Mouse (Mus musculus) cerebellum, adult 2 months (tissue): ENCODE data around the gene Aes. TPM values are rescaled to one million over a fixed set of nuclear protein-coding genes. Genes with fewer than 3 reads are reported as not detected.

Experiments used
- DNase-seq, 2 experiments: peaks; one replicate each; pipeline ENCODE4 v3.0.0; 2021
- H3K27ac ChIP-seq: fragments of 200-500 bp; 2 replicates; pipeline ENCODE4 v1.5.1; 2012; ENCODE audit warnings: low read length, control low read depth, inconsistent platforms; ENCODE audit not compliant: insufficient read depth
- H3K27me3 ChIP-seq: fragments of 200-500 bp; 2 replicates; pipeline ENCODE4 v1.6.1; 2012; ENCODE audit warnings: inconsistent platforms, mild to moderate bottlenecking, low read length, moderate library complexity; ENCODE audit not compliant: control insufficient read depth, insufficient read depth
- H3K4me1 ChIP-seq: fragments of 200-500 bp; 2 replicates; pipeline ENCODE4 v1.6.1; 2011; ENCODE audit warnings: low read length; ENCODE audit not compliant: control insufficient read depth, insufficient read depth
- H3K4me3 ChIP-seq: fragments of 200-500 bp; replicated peaks from 2 replicates; pipeline ENCODE3; 2011; ENCODE audit warnings: mild to moderate bottlenecking, low read depth, low read length, control low read depth; ENCODE audit not compliant: insufficient read depth
- CTCF ChIP-seq: fragments of 200-500 bp; IDR thresholded peaks from 2 replicates; pipeline ENCODE4 v1.5.1; 2011; ENCODE audit warnings: low read depth, mild to moderate bottlenecking, control low read depth, low read length, moderate library complexity, borderline replicate concordance; ENCODE audit not compliant: insufficient read depth
- POLR2A ChIP-seq: fragments of 200-500 bp; IDR thresholded peaks from 2 replicates; pipeline ENCODE4 v1.6.1; 2011; ENCODE audit warnings: low read length, control low read depth, borderline replicate concordance; ENCODE audit not compliant: insufficient read depth
- WGBS: fragments of 180-500 bp; shearing (Covaris S2); methylation state at CpG from one replicate; pipeline ENCODE4 v1.1.7; 2018; 5-methylcytosine and 5-hydroxymethylcytosine counted together
- polyA plus RNA-seq: library from polyadenylated mRNA; depleted of rRNA; stranded (reverse); fragments of >200 nt; gene quantifications from 2 replicates; pipeline ENCODE4 v1.2.3, GENCODE M21; 2012

The Aes gene
- polyA plus RNA-seq, 1 experiment, result 1,168 TPM

DNA sequence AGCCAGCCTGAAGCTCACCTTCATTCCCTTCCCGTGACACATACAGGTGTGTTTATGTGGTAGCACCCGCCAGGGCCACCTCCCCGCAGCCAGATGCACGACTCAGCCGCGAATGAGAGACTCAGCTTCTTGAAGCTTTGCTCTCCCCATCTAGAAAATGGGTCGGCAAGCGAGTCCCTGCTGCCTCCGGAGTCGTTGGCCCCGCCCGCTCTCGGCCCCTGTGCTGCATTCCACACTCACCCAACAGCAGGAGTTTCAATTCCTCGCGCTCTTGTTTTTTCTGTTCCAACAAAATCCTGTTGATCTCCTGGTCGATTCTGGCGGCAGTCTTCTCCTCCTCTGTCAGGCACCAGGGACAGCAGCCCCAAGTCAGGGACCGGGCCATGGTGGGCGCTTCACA is 35.7 kb upstream of the Aes start:
- no peaks in the 10 kb centered on the region for H3K4me1 ChIP-seq
- DNase-seq, result no peak
- TF ChIP-seq CTCF (no peak), POLR2A (no peak)
- no peak overlapping the region for H3K27ac ChIP-seq
- no peaks in the 10 kb centered on the region for H3K27me3 ChIP-seq
- 29% methylated on average over 19 of the region's 19 CpGs for WGBS
- no peak overlapping the region for H3K4me3 ChIP-seq

DNA sequence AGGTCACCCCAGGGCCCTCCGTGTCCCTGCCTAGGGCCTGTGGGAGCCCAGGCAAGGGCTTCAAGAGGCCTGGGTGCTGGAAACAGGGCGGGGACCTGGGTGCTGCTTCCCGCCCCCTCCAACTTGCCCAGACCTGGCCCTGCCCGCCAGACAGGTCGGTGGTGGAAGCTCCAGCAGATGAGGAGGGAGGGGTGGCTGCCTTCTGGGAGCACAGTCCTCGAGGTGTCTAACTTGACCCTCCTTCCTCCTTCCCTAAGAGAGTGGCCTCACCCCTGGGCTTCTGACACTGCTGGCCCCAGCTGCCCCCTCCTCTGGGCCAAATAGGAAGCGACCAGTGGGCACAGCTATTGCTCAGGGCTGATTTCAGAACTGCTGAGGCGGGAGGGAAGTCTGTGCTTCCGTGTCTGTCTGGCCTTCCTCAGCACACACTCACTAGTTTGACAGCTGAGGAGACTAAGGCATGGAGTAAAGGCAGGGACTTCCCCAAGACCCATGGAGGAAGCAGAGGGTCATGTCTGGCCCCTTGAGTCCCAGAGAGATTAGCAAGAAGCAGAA is 35.2 kb upstream of the Aes start, which contains the start of gene Gna15:
TSS of gene Gna15 (minus strand) at position 175 of the 555 bp plus-strand sequence.
- no peaks in the 10 kb centered on the region for H3K27me3 ChIP-seq
- no peak within 1 kb of the TSS for H3K27ac ChIP-seq
- DNase-seq, result no peak
- TF ChIP-seq CTCF, result no peak
- no peaks in the 10 kb centered on the region for H3K4me1 ChIP-seq
- H3K4me3 ChIP-seq, result no peak within 1 kb of the TSS
- 30% methylated on average over 9 of the region's 9 CpGs for WGBS

DNA sequence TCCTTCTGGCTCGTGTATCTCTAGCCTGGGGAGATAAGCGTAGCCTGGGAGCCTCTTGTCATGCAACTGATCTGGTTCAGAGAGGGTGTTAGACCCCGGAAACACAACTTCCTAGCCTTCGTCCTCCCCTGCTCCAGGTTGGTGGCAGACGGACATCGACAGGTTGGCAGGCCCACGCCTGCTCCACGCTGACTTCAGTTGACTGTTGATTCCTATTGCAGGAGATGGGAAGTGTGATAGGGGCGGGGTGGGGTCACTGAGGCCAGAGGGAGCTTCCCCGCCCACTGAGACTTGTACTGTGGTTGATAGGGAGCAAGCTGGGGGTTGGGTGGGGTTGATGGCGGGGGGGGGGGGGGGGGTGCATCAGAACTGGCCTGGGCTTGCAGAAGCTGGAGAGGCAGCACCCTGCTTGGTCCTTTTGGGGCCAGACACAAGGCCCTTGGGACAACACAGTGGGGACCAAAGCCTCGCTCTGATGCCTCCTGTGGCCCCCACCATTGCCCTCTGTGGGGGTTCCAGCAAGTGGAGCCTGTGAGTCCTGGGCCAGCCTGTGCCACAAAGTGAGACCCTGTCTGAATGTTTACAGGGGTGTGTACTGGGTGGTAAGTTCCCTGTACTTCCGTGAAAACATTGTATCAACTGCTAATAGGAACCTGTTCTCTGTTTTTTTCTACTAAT is 34.1 kb upstream of the Aes start:
- WGBS, result 70% methylated on average over 12 of the region's 13 CpGs
- Histone ChIP-seq H3K4me3 (no peak overlapping the region), H3K27ac (no peak overlapping the region), H3K4me1 (no peaks in the 10 kb centered on the region), H3K27me3 (no peaks in the 10 kb centered on the region)
- TF ChIP-seq CTCF, result no peak
- TF ChIP-seq POLR2A, result no peak
- DNase-seq, result no peak

DNA sequence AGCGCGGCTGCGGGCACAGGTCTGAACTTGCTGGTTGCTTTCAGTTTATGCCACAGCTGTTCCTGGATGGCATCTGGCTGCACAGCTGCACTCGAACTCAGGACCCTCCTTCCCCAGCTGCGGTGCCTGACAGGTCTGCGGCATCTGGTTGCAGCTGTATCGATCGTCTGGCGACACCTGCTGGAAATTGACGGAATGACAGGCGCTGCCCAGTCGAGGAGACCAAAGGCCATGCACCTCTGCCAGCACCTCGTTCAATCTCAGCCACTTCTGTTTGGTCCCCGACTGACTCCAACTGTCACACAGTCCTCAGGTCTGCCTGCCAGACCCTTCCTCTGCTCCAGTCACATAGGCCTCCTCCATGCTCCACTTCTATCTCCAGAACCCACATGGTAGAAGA is 32.5 kb upstream of the Aes start:
- no peak overlapping the region for H3K27ac ChIP-seq
- WGBS, result 11% methylated on average over 14 of the region's 14 CpGs

DNA sequence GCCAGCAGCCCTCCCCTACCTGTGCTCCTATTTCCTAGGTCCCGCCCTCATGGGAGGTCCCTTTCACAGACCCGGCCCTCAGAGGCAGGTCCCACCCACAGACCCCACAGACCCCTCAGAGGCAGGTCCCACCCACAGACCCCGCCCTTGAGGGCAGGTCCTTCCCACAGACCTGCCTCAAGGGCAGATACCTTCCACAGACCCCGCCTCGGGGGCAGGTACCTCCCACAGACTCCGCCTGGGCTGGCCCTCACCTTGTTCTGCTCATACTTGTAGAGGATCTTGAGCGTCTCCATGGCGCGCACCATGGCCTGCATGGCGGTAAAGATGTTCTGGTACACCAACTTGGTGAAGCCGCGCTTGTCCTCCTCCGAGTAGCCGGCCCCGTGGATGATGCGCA is 24.5 kb upstream of the Aes start:
- H3K27me3 ChIP-seq, result no peaks in the 10 kb centered on the region
- H3K4me1 ChIP-seq, result peaks cover 19% of the 10 kb centered on the region
- H3K4me3 ChIP-seq, result no peak overlapping the region
- 83% methylated on average over 16 of the region's 16 CpGs for WGBS
- no peak for TF ChIP-seq POLR2A
- TF ChIP-seq CTCF, result no peak
- DNase-seq, result no peak
- H3K27ac ChIP-seq, result no peak overlapping the region

More for the DNA sequence above, 32.5 kb upstream of the Aes start:
- DNase-seq, result peak; percentile 53 to 72
- Histone ChIP-seq H3K4me1 (no peaks in the 10 kb centered on the region), H3K4me3 (no peak overlapping the region), H3K27me3 (no peaks in the 10 kb centered on the region)
- TF ChIP-seq POLR2A (no peak), CTCF (peak; percentile 93)

DNA sequence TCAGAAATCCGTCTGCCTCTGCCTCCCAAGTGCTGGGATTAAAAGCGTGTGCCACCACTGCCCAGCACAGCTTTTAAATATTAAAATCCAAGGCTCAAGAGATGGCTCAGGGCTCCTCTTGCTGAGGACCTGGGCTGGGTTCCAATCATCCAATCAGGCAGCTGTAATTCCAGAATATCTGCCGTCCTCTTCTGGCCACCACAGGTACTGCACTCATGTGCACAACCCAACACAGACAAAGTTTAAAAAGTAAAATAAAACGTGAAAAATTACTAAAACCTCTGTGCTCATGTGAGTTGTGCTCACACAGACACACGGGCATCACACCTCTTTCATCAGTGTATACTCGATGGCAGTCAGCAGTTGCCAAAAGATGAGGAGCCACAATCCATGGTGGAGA is 22.6 kb upstream of the Aes start:
- Histone ChIP-seq H3K4me3 (no peak overlapping the region), H3K4me1 (peaks cover 38% of the 10 kb centered on the region), H3K27me3 (no peaks in the 10 kb centered on the region), H3K27ac (no peak overlapping the region)
- TF ChIP-seq CTCF (peak; percentile 46; the same call in 1 of the 2 replicates), POLR2A (no peak)
- 73% methylated on average over 6 of the region's 6 CpGs for WGBS
- no peak for DNase-seq

DNA sequence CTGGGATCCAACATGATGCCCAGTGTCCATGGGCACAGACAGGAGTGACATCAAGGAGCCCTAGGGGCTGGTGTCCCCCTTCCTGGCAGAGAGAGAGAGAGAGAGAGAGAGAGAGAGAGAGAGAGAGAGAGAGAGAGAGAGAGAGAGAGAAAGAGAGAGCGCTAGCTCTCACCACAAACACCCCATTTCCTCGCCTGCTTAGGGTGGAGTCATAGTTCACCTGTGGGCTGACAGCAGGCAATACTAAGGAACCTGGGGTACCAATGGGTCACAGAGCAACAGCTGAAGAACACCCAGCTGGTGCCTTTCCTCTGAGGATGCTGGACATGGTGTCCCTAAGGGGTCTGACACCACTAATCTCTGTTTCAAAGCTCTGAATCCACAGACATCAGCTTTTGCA is 21.9 kb upstream of the Aes start:
- WGBS, result 94% methylated on average over 2 of the region's 2 CpGs
- TF ChIP-seq CTCF (no peak), POLR2A (no peak)
- no peak for DNase-seq
- no peaks in the 10 kb centered on the region for H3K27me3 ChIP-seq
- peaks cover 43% of the 10 kb centered on the region for H3K4me1 ChIP-seq
- no peak overlapping the region for H3K27ac ChIP-seq
- no peak overlapping the region for H3K4me3 ChIP-seq
